Mouse (Mus musculus): ENCODE results near the gene Rln1.

Gene Rln1

GRCm38 (mm10) chr19:29302119-29302518 lies 32.4 kb downstream of the Rln1 start:
- DNase-seq (ENCODE audit: inconsistent age in 2 of 2, low spot score in 1 of 2), result no peak

- DNase-seq (ENCODE audit: inconsistent age in 2 of 2, low spot score in 1 of 2), result no peak
These were observed 33.6 kb downstream of the Rln1 start for GRCm38 (mm10) chr19:29300919-29301318.

GRCm38 (mm10) chr19:29297366-29297765 lies 37.1 kb downstream of the Rln1 start:
- no peak for DNase-seq (ENCODE audit: inconsistent age in 2 of 2, low spot score in 1 of 2)

- DNase-seq (ENCODE audit: inconsistent age in 2 of 2, low spot score in 1 of 2), result no peak
These were observed 38.3 kb downstream of the Rln1 start for GRCm38 (mm10) chr19:29296166-29296565.

- no peak for DNase-seq (ENCODE audit: inconsistent age in 2 of 2, low spot score in 1 of 2)
These were observed 39.7 kb downstream of the Rln1 start for GRCm38 (mm10) chr19:29294756-29295155.

- no peak for DNase-seq (ENCODE audit: inconsistent age in 2 of 2, low spot score in 1 of 2)
These were observed 41.9 kb downstream of the Rln1 start for GRCm38 (mm10) chr19:29292546-29292945.

GRCm38 (mm10) chr19:29291532-29291931 lies 42.9 kb downstream of the Rln1 start:
- no peak for DNase-seq (ENCODE audit: inconsistent age in 2 of 2, low spot score in 1 of 2)

GRCm38 (mm10) chr19:29287863-29288262 lies 46.6 kb downstream of the Rln1 start:
- DNase-seq (ENCODE audit: inconsistent age in 2 of 2, low spot score in 1 of 2), result no peak

GRCm38 (mm10) chr19:29285451-29285869 lies 49.0 kb downstream of the Rln1 start:
- DNase-seq (ENCODE audit: inconsistent age in 2 of 2, low spot score in 1 of 2), result no peak

All from adrenal gland, adult (tissue).